Mouse (Mus musculus) intestine, postnatal 0 days (tissue): ENCODE measurements at regions not wholly inside any gene's neighbourhood (a gene's known extent, or its start where the extent isn't known, plus 50 kb on each side); places are given as distances from the start of the nearest gene placed in this dataset.

Source experiments
- ATAC-seq: fragments of 200-750 bp; cut with Nextera tagmentation; 2 replicates; pipeline ENCODE4 v1.8.0; 2017; ENCODE audit warnings: mild to moderate bottlenecking, moderate TSS enrichment, moderate library complexity
- H3K27ac ChIP-seq: fragments of 300-500 bp; sonication (generic); 2 replicates; pipeline ENCODE4 v1.5.1; 2014; ENCODE audit warnings: mild to moderate bottlenecking, low read depth, low read length, moderate library complexity
- H3K27me3 ChIP-seq: fragments of 300-500 bp; sonication (generic); replicated peaks from 2 replicates; pipeline ENCODE4 v1.6.1; 2014; ENCODE audit warnings: low read length, mixed read lengths; ENCODE audit not compliant: control insufficient read depth, insufficient read depth
- H3K36me3 ChIP-seq: fragments of 300-500 bp; sonication (generic); 2 replicates; pipeline ENCODE4 v1.6.1; 2014; ENCODE audit warnings: mild to moderate bottlenecking, moderate library complexity; ENCODE audit not compliant: control insufficient read depth, insufficient read depth
- H3K4me1 ChIP-seq: fragments of 300-500 bp; sonication (generic); replicated peaks from 2 replicates; pipeline ENCODE4 v1.6.1; 2014; ENCODE audit warnings: antibody characterized with exemption, low read length, mixed read lengths; ENCODE audit not compliant: control insufficient read depth, insufficient read depth
- H3K4me2 ChIP-seq: fragments of 300-500 bp; sonication (generic); replicated peaks from 2 replicates; pipeline ENCODE4 v1.6.1; 2014; ENCODE audit warnings: low read depth, mild to moderate bottlenecking, moderate library complexity
- H3K4me3 ChIP-seq: fragments of 300-500 bp; sonication (generic); 2 replicates; pipeline ENCODE4 v1.5.1; 2014; ENCODE audit warnings: low read depth, low read length
- H3K9ac ChIP-seq: fragments of 300-500 bp; sonication (generic); 2 replicates; pipeline ENCODE4 v1.6.1; 2014; ENCODE audit warnings: mild to moderate bottlenecking, low read depth, low read length
- H3K9me3 ChIP-seq: fragments of 300-500 bp; sonication (generic); 2 replicates; pipeline ENCODE4 v1.6.1; 2016; ENCODE audit warnings: mixed run types; ENCODE audit not compliant: control insufficient read depth
- CTCF ChIP-seq: sonication (generic); IDR thresholded peaks from 2 replicates; pipeline ENCODE4 v1.5.1; 2016; ENCODE audit warnings: low read depth, mild to moderate bottlenecking, control low read depth, antibody characterized with exemption, moderate library complexity
- WGBS: fragments of 180-500 bp; shearing (Covaris S2); extraction: QIAGEN DNeasy Blood & Tissue Kit; methylation state at CpG from one replicate; pipeline ENCODE4 v1.1.7; 2014; 5-methylcytosine and 5-hydroxymethylcytosine counted together

- no peak overlapping the region for H3K4me3 ChIP-seq
- no peak for ATAC-seq
- H3K9me3 ChIP-seq = no peaks in the 10 kb centered on the region
- H3K9ac ChIP-seq = no peak overlapping the region
- no peaks in the 10 kb centered on the region for H3K36me3 ChIP-seq
- H3K27ac ChIP-seq = no peak overlapping the region
- no peaks in the 10 kb centered on the region for H3K27me3 ChIP-seq
- TF ChIP-seq CTCF = peak; percentile 43
- H3K4me1 ChIP-seq = no peaks in the 10 kb centered on the region
- H3K4me2 ChIP-seq = no peak overlapping the region
- 32% methylated on average over 7 of the region's 7 CpGs for WGBS
These were observed 76.5 kb downstream of the Gm26897 start for GRCm38 (mm10) chr5:111810079-111810808.

- no peak overlapping the region; the same call in 1 of the 2 replicates for H3K9ac ChIP-seq
- TF ChIP-seq CTCF = no peak
- H3K27ac ChIP-seq = no peak overlapping the region
- no peaks in the 10 kb centered on the region for H3K9me3 ChIP-seq
- H3K4me1 ChIP-seq = no peaks in the 10 kb centered on the region
- no peak for ATAC-seq
- WGBS = 43% methylated on average over 7 of the region's 7 CpGs
- no peak overlapping the region for H3K4me3 ChIP-seq
- H3K27me3 ChIP-seq = no peaks in the 10 kb centered on the region
- H3K36me3 ChIP-seq = no peaks in the 10 kb centered on the region
- H3K4me2 ChIP-seq = no peak overlapping the region
These were observed 78.9 kb downstream of the Gm26897 start for GRCm38 (mm10) chr5:111812581-111812980.

GRCm38 (mm10) chr5:111813090-111813753, 79.5 kb downstream of the Gm26897 start:
- H3K9ac ChIP-seq = no peak overlapping the region

GRCm38 (mm10) chr5:111814893-111815760, 81.4 kb downstream of the Gm26897 start:
- no peak overlapping the region for H3K4me2 ChIP-seq
- no peak for TF ChIP-seq CTCF
- H3K27me3 ChIP-seq = no peaks in the 10 kb centered on the region
- H3K27ac ChIP-seq = no peak overlapping the region
- WGBS = 82% methylated on average over 20 of the region's 20 CpGs
- H3K9me3 ChIP-seq = no peaks in the 10 kb centered on the region
- no peak overlapping the region for H3K4me3 ChIP-seq
- no peaks in the 10 kb centered on the region for H3K36me3 ChIP-seq
- ATAC-seq = no peak
- H3K4me1 ChIP-seq = no peaks in the 10 kb centered on the region
- no peak overlapping the region for H3K9ac ChIP-seq

More at GRCm38 (mm10) chr5:111813090-111813753, 79.5 kb downstream of the Gm26897 start:
- ATAC-seq = no peak
- no peaks in the 10 kb centered on the region for H3K27me3 ChIP-seq
- whole genome bisulfite sequencing = 64% methylated on average over 6 of the region's 6 CpGs
- H3K4me3 ChIP-seq = no peak overlapping the region
- H3K27ac ChIP-seq = no peak overlapping the region
- H3K36me3 ChIP-seq = no peaks in the 10 kb centered on the region
- no peaks in the 10 kb centered on the region for H3K4me1 ChIP-seq
- TF ChIP-seq CTCF = no peak
- no peak overlapping the region for H3K4me2 ChIP-seq
- H3K9me3 ChIP-seq = no peaks in the 10 kb centered on the region

- WGBS = 93% methylated on average over 9 of the region's 9 CpGs
- no peaks in the 10 kb centered on the region for H3K36me3 ChIP-seq
- no peak for ATAC-seq
- no peak overlapping the region for H3K27ac ChIP-seq
- TF ChIP-seq CTCF = no peak
- no peaks in the 10 kb centered on the region for H3K27me3 ChIP-seq
- no peaks in the 10 kb centered on the region for H3K4me1 ChIP-seq
- H3K9me3 ChIP-seq = no peaks in the 10 kb centered on the region
- no peak overlapping the region for H3K4me3 ChIP-seq
- no peak overlapping the region for H3K4me2 ChIP-seq
- H3K9ac ChIP-seq = no peak overlapping the region
These were observed 87.2 kb downstream of the Gm26897 start for GRCm38 (mm10) chr5:111820963-111821362.

- H3K27me3 ChIP-seq = no peaks in the 10 kb centered on the region
- TF ChIP-seq CTCF = peak; percentile 41
- no peaks in the 10 kb centered on the region for H3K4me1 ChIP-seq
- H3K36me3 ChIP-seq = no peaks in the 10 kb centered on the region
- H3K9me3 ChIP-seq = no peaks in the 10 kb centered on the region
- no peak for ATAC-seq
- no peak overlapping the region for H3K4me2 ChIP-seq
- no peak overlapping the region for H3K4me3 ChIP-seq
- H3K27ac ChIP-seq = no peak overlapping the region
- H3K9ac ChIP-seq = no peak overlapping the region
These were observed 89.2 kb downstream of the Gm26897 start for GRCm38 (mm10) chr5:111822882-111823281.
